Mouse (Mus musculus) urinary bladder, postnatal 36 days (tissue): Measurements from ENCODE around the gene Tmem255a.

Experiments
- DNase-seq, 2 experiments: peaks; one replicate each; pipeline ENCODE4 v3.0.0; 2022; ENCODE audit warnings: low spot score in 2 of 2, mixed read lengths in 1 of 2

Gene Tmem255a

DNA sequence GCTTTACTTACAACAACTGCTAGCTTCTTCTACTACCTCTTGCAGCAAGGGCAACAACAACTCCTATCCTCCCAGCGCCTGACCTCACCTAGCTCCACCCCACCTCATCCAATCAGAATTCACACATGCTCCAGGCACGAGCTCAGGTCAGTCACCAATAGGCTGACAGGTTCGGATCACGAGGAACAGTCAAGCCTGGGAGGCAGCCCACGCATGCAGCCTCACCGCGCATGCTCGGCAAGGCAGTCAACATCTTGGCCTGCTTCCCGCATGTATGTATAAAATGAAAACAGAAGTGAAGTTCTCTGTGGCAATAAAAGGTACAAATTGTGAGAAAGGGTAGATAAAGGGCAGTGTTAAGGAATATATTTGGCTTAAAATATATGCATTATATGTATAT is 86.2 kb downstream of the Tmem255a start:
- DNase-seq = no peak

DNA sequence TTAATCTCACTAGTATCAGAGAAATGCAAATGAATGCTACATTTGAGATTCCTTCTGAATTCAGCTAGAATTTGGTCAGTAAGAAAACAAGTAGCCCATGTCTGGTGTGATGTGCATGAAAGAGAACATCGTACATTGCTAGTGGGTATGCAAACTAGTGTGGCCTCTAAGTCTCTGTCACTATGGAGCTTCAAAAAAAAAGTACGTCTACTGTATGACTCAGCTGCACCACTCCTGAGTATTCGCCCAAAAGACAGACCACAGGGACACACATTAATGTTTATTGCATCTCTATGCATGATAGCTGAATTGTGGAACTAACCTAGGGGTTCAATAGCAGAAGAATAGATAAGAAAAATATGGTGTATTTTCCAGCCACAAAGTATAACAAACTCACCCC is 86.9 kb downstream of the Tmem255a start:
- no peak for DNase-seq

DNA sequence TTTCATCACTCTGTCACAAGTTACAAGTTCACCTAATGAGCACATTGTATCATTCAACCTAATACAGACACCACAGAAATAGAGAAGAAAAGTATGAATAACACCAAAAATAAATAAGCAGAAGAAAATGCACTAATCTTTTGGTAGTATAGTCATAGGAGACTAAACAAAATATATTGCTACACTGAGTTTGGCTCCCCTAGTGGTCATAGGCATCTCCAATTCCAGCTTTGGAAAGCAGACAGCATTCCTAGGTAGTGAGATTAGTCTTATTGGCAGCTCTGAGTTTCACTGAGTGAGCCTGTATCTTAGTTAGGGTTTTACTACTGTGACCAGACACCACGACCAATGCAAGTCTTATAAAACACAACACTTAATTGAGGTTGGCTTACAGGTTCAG is 93.1 kb downstream of the Tmem255a start:
- no peak for DNase-seq
